Mouse (Mus musculus) embryonic facial prominence, embryonic 14.5 days (tissue): ENCODE results near the gene Ivl. TPM values are rescaled to one million over a fixed set of nuclear protein-coding genes. Genes with fewer than 3 reads are reported as not detected.

ENCODE experiments used
- ATAC-seq: fragments of 200-750 bp; cut with Nextera tagmentation; 2 replicates; pipeline ENCODE4 v1.8.0; 2017; ENCODE audit warnings: low read depth, moderate number of reproducible peaks, moderate TSS enrichment
- DNase-seq: peaks from one replicate; pipeline ENCODE4 v3.0.0-alpha.2; 2015; ENCODE audit warnings: low spot score
- H3K27ac ChIP-seq: fragments of 300-500 bp; sonication (generic); replicated peaks from 2 replicates; pipeline ENCODE4 v1.5.1; 2014; ENCODE audit warnings: low read depth, mild to moderate bottlenecking, low read length, moderate library complexity
- H3K27me3 ChIP-seq: fragments of 300-500 bp; sonication (generic); replicated peaks from 2 replicates; pipeline ENCODE4 v1.6.1; 2014; ENCODE audit warnings: low read length; ENCODE audit not compliant: control insufficient read depth, insufficient read depth
- H3K36me3 ChIP-seq: fragments of 300-500 bp; sonication (generic); 2 replicates; pipeline ENCODE4 v1.6.1; 2014; ENCODE audit warnings: low read length, mixed read lengths; ENCODE audit not compliant: control insufficient read depth, insufficient read depth
- H3K4me1 ChIP-seq: fragments of 300-500 bp; sonication (generic); 2 replicates; pipeline ENCODE4 v1.6.1; 2014; ENCODE audit warnings: antibody characterized with exemption, low read length; ENCODE audit not compliant: control insufficient read depth, insufficient read depth
- H3K4me2 ChIP-seq: fragments of 300-500 bp; sonication (generic); 2 replicates; pipeline ENCODE4 v1.6.1; 2014; ENCODE audit warnings: low read depth, mild to moderate bottlenecking, low read length, moderate library complexity, mixed read lengths
- H3K4me3 ChIP-seq: fragments of 300-500 bp; sonication (generic); 2 replicates; pipeline ENCODE4 v1.5.1; 2014; ENCODE audit warnings: low read depth, mild to moderate bottlenecking, low read length
- H3K9ac ChIP-seq: fragments of 300-500 bp; sonication (generic); 2 replicates; pipeline ENCODE4 v1.6.1; 2014; ENCODE audit warnings: low read depth, mild to moderate bottlenecking, low read length, moderate library complexity, mixed read lengths
- H3K9me3 ChIP-seq: fragments of 300-500 bp; sonication (generic); 2 replicates; pipeline ENCODE4 v1.6.1; 2016; ENCODE audit warnings: low read length; ENCODE audit not compliant: control insufficient read depth
- WGBS: fragments of 180-500 bp; shearing (Covaris S2); extraction: QIAGEN DNeasy Blood & Tissue Kit; methylation state at CpG from one replicate; pipeline ENCODE4 v1.1.7; 2014; 5-methylcytosine and 5-hydroxymethylcytosine counted together
- polyA plus RNA-seq: library from polyadenylated mRNA; unstranded; fragments of >200 nt; fragmentation: Nextera tagmentation; extraction: Ambion mirVana; gene quantifications from 2 replicates; pipeline ENCODE4 v1.2.1, GENCODE M21; 2014

Ivl gene
- 0.45 and 1.4 TPM in 2 replicates for polyA plus RNA-seq

- 75% methylated on average over 1 of the region's 1 CpGs for WGBS
Observed at GRCm38 (mm10) chr3:92573449-92574041, at the start of gene Ivl. Gene Ivl, minus strand, starts transcription at chr3:92573735.

GRCm38 (mm10) chr3:92621560-92621959 lies 48.0 kb upstream of the Ivl start, which contains the start of gene Lce6a:
Gene Lce6a, minus strand, starts transcription at chr3:92621660.
- Histone ChIP-seq H3K9me3 (no peaks in the 10 kb centered on the region), H3K9ac (no peak within 1 kb of the TSS), H3K4me3 (no peak within 1 kb of the TSS), H3K4me1 (no peaks in the 10 kb centered on the region), H3K27ac (no peak within 1 kb of the TSS), H3K4me2 (no peak within 1 kb of the TSS), H3K27me3 (no peaks in the 10 kb centered on the region), H3K36me3 (no peaks in the 10 kb centered on the region)
- ATAC-seq (no peak), DNase-seq (no peak)
- 74% methylated on average over 2 of the region's 2 CpGs for WGBS

More at GRCm38 (mm10) chr3:92573449-92574041, at the start of gene Ivl:
- Histone ChIP-seq H3K36me3 (no peaks in the 10 kb centered on the region), H3K9me3 (no peaks in the 10 kb centered on the region), H3K4me3 (no peak within 1 kb of the TSS), H3K27me3 (no peaks in the 10 kb centered on the region), H3K9ac (no peak within 1 kb of the TSS), H3K4me1 (no peaks in the 10 kb centered on the region), H3K27ac (no peak within 1 kb of the TSS), H3K4me2 (no peak within 1 kb of the TSS)
- ATAC-seq: no peak
- DNase-seq: no peak

DNA sequence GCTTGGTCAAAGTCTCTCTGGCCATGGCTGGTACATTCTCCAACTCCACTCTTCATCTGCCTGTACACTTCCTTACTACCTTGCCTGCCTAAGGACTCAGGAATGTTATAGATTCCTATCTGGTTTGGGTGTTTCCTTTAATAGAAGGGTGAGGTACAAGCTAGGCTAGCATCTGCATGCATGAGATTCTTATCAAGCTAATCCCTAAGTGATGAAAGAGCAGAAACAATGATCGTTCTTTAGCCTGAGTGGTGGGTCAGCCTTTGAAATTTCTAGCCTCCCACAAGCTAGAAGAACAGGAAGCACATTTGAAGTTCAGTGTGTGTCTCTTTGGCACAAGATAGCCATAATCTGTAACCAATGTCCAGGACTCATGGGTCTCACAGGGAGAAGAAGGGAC lies 36.3 kb upstream of the Ivl start:
- H3K4me2 ChIP-seq: no peak overlapping the region
- no peaks in the 10 kb centered on the region for H3K27me3 ChIP-seq
- H3K4me1 ChIP-seq: no peaks in the 10 kb centered on the region
- DNase-seq (no peak), ATAC-seq (no peak)
- H3K27ac ChIP-seq: no peak overlapping the region
- H3K9ac ChIP-seq: no peak overlapping the region
- H3K36me3 ChIP-seq: no peaks in the 10 kb centered on the region
- WGBS: 41% methylated on average over 1 of the region's 1 CpGs
- no peak overlapping the region for H3K4me3 ChIP-seq
- H3K9me3 ChIP-seq: no peaks in the 10 kb centered on the region

GRCm38 (mm10) chr3:92607392-92607791 lies 33.9 kb upstream of the Ivl start, which contains the start of gene 2210017I01Rik:
Gene 2210017I01Rik, minus strand, starts transcription at chr3:92607492.
- no peaks in the 10 kb centered on the region for H3K36me3 ChIP-seq
- H3K27ac ChIP-seq: no peak within 1 kb of the TSS
- no peak within 1 kb of the TSS for H3K4me3 ChIP-seq
- DNase-seq (no peak), ATAC-seq (no peak)
- no peaks in the 10 kb centered on the region for H3K4me1 ChIP-seq
- H3K9ac ChIP-seq: no peak within 1 kb of the TSS
- H3K4me2 ChIP-seq: no peak within 1 kb of the TSS
- H3K9me3 ChIP-seq: no peaks in the 10 kb centered on the region
- H3K27me3 ChIP-seq: no peaks in the 10 kb centered on the region

DNA sequence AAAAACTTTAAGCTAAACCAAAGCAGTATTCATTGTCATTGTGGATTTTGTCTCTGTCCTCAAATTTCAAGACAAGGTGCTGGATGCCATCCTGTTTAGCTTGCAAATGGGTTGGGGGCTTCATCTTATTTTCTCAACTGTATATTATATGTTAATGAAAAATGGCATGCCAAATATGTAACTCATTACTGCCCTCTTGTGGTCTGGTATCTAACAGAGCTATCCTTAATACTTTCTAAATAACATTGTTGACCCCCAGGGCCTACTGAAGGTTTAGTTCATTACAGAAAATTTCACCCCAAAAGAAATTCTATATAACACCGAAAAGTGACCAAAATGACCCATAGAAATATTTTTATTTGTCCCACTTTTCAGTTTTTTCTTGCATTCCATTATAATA lies 28.6 kb upstream of the Ivl start:
- Histone ChIP-seq H3K36me3 (no peaks in the 10 kb centered on the region), H3K27ac (no peak overlapping the region), H3K4me1 (no peaks in the 10 kb centered on the region), H3K4me3 (no peak overlapping the region), H3K9ac (no peak overlapping the region), H3K4me2 (no peak overlapping the region), H3K9me3 (peaks cover 4% of the 10 kb centered on the region; the same call in 1 of the 2 replicates), H3K27me3 (no peaks in the 10 kb centered on the region)
- WGBS: 52% methylated on average over 1 of the region's 1 CpGs
- ATAC-seq (no peak), DNase-seq (peak; percentile 20)

DNA sequence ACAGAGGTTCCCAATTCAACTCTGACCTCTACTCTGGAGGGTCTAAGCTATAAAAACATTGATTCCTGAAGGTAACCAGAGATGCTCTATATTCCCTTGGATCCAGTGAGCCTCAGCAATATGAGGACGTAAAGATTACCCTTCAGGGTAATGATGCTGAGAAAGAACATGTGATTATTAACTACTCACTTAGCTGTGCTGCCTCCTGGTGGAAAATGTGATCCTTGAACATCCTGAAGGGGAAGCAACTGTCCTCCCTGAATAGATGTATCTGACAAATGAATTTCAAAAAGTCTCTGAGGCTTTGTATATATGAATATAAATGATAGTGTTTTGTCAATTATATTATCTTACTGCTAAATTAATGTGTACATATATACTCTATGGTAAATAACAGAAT lies 26.9 kb upstream of the Ivl start:
- no peak for ATAC-seq
- Histone ChIP-seq H3K4me1 (no peaks in the 10 kb centered on the region), H3K9ac (no peak overlapping the region)

GRCm38 (mm10) chr3:92599973-92600372 lies 26.4 kb upstream of the Ivl start:
- Histone ChIP-seq H3K27me3 (no peaks in the 10 kb centered on the region), H3K9ac (no peak overlapping the region), H3K4me2 (no peak overlapping the region), H3K9me3 (peaks cover 4% of the 10 kb centered on the region; the same call in 1 of the 2 replicates), H3K36me3 (no peaks in the 10 kb centered on the region), H3K4me1 (no peaks in the 10 kb centered on the region), H3K27ac (no peak overlapping the region), H3K4me3 (no peak overlapping the region)
- no peak for ATAC-seq
- no peak for DNase-seq

More for the DNA sequence above, 26.9 kb upstream of the Ivl start:
- DNase-seq: no peak
- H3K4me3 ChIP-seq: no peak overlapping the region
- peaks cover 4% of the 10 kb centered on the region; the same call in 1 of the 2 replicates for H3K9me3 ChIP-seq
- no peak overlapping the region for H3K4me2 ChIP-seq
- WGBS: 47% methylated on average over 1 of the region's 1 CpGs
- H3K36me3 ChIP-seq: no peaks in the 10 kb centered on the region
- H3K27me3 ChIP-seq: no peaks in the 10 kb centered on the region
- H3K27ac ChIP-seq: no peak overlapping the region

DNA sequence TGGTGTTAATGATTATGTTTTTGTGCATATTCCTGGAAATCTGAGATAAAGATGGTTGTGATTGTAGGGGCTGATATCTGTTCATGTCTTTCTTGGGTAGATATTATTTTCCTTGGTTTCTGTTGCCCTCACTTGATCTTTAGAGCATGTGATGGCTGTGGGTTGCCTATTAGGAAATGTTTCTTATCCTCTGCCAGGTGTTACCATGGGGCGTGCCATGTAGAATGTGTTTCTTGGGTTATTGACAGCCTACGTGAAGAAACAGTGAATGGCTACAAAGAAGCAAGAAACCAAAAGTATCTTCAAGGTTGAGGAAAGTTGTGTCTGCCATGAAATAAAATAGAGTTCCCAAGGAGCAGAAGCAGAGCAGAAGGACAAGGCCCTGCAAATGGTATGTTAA lies 24.9 kb upstream of the Ivl start:
- WGBS: 84% methylated on average over 2 of the region's 2 CpGs

DNA sequence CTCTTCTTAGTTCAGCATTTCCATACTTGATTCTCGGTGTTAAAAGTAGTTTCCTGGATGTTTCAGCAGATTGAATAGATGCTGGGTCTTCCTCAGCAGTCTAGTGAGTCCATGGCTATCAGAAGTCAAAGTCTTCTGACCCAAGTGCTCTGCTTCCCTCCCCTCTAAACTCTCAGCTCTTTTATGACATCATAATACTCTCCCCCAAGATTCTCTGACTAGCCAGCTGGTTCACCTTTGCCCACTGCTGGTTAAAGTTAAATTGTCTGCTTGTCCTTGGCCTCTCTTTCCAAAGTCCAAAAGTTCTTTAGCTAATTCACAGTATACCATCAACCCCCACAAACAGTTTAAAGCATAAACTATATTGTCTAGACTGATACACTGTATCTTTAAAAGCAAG lies 15.3 kb upstream of the Ivl start, which contains the start of gene Smcp:
Gene Smcp, minus strand, starts transcription at position 140 of the 400 bp plus-strand sequence.
- H3K36me3 ChIP-seq: no peaks in the 10 kb centered on the region
- H3K27ac ChIP-seq: no peak within 1 kb of the TSS
- ATAC-seq: no peak
- no peaks in the 10 kb centered on the region for H3K27me3 ChIP-seq
- DNase-seq: no peak
- WGBS: 72% methylated on average over 1 of the region's 1 CpGs
- no peak within 1 kb of the TSS for H3K4me3 ChIP-seq
- no peak within 1 kb of the TSS for H3K9ac ChIP-seq
- no peak within 1 kb of the TSS for H3K4me2 ChIP-seq
- H3K4me1 ChIP-seq: no peaks in the 10 kb centered on the region
- H3K9me3 ChIP-seq: no peaks in the 10 kb centered on the region

More for the DNA sequence above, 24.9 kb upstream of the Ivl start:
- ATAC-seq: no peak
- Histone ChIP-seq H3K27me3 (no peaks in the 10 kb centered on the region), H3K4me3 (no peak overlapping the region), H3K36me3 (no peaks in the 10 kb centered on the region), H3K27ac (no peak overlapping the region), H3K9ac (no peak overlapping the region), H3K9me3 (peaks cover 4% of the 10 kb centered on the region; the same call in 1 of the 2 replicates), H3K4me2 (no peak overlapping the region), H3K4me1 (no peaks in the 10 kb centered on the region)
- no peak for DNase-seq
